31 mouse cellular contexts compared by ENCODE assay signal in the genomic region with DNA sequence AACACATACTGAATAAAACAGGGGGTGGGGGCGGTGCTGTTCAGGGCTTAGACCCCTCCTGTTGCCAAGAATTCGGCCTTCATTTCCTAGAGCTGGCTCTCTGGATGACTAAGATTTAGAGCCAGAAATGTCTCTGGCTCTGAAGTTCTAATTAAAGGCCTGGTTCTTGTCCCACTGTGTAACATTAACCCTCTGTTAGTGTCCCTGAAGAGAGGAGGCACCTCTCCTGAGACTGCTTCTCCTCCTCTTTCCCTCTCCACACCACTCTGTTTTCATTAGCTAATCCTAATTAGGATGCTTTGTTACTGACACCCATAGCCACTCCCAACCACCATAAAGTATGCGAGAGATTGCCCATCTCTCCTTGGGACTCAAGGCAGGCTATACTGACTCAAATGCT. TPM values are rescaled to one million over a fixed set of nuclear protein-coding genes. Genes with fewer than 3 reads are reported as not detected.
A peak's percentile ranks its signal among the peaks of the same experiment; 100 is the strongest.
DNase-seq lines count a peak whose midpoint lies in the region; ATAC-seq and TF ChIP-seq lines count a peak whose summit lies in the region.
"Had no signal": no experiment of that assay in that cellular context is flagged by ENCODE, and none has a peak within 500 bp of the region (broad histone marks: within the 10 kb centered on the region; RNA-seq: fewer than 3 reads in every experiment).

No protein-coding gene starts in this region.

- no peaks in the 10 kb centered on the region for H3K9me3 ChIP-seq in kidney, postnatal 0 days (replicated peaks; ENCODE audit: low read length)
- H3K9me3 ChIP-seq: embryonic facial prominence, embryonic 12.5 days; embryonic facial prominence, embryonic 15.5 days; forebrain, embryonic 10.5 days; forebrain, embryonic 12.5 days had no signal

- no peak for TF ChIP-seq POLR2A in brain, embryonic 14.5 days (IDR thresholded peaks at IDR 0.05; ENCODE audit: borderline replicate concordance, extremely low read depth, insufficient read depth, insufficient read length, poor library complexity, severe bottlenecking)

- no peaks in the 10 kb centered on the region for H3K36me3 ChIP-seq in kidney, postnatal 0 days (ENCODE audit: insufficient read depth, low read length)
- H3K36me3 ChIP-seq: embryonic facial prominence, embryonic 12.5 days; embryonic facial prominence, embryonic 15.5 days; forebrain, embryonic 10.5 days; forebrain, embryonic 12.5 days; G1E had no signal

- H3K4me3 ChIP-seq in kidney, postnatal 0 days (replicated peaks; ENCODE audit: low read depth, low read length), result no peak overlapping the region
- H3K4me3 ChIP-seq: embryonic facial prominence, embryonic 12.5 days; embryonic facial prominence, embryonic 15.5 days; erythroblast, embryonic 14.5 days; forebrain, embryonic 10.5 days; forebrain, embryonic 12.5 days had no signal

- intact Hi-C loops in heart, postnatal 36 days (cut with DNase I), result loop anchor here (5.0 kb wide), 1 partner anchor 250 kb away; the partner anchor contains the start of gene Cdyl2

- WGBS in kidney, postnatal 0 days, result 45% methylated on average over 3 of the region's 3 CpGs

- peak; percentile 5 for DNase-seq in adrenal gland, adult 2 months
- no peak for DNase-seq in adrenal gland, postnatal 36 days
- DNase-seq in heart, adult 11 months, result peak; percentile 66
- no peak for DNase-seq in heart, postnatal 36 days
- DNase-seq in kidney, postnatal 0 days (ENCODE audit: low spot score), result peak; percentile 54
- no peak for DNase-seq in kidney, adult 11 months
- peak; percentile 25 for DNase-seq in brain, embryonic 14.5 days (ENCODE audit: low read depth)
- DNase-seq: adrenal gland, postnatal 10 days; adrenal gland, postnatal 25 days; B cell, adult 2 months; cerebellum, adult 11 months; cerebellum, adult 18-20 months; cerebellum, adult 8-10 months; cerebellum, adult 9-11 months; cerebellum, postnatal 14 days; cerebellum, postnatal 36 days; embryo, embryonic 11 days had no signal

- no peaks in the 10 kb centered on the region for H3K27me3 ChIP-seq in kidney, postnatal 0 days (ENCODE audit: insufficient read depth, low read length)
- H3K27me3 ChIP-seq: CH12.LX; embryonic facial prominence, embryonic 12.5 days; embryonic facial prominence, embryonic 15.5 days had no signal

- H3K4me1 ChIP-seq in kidney, postnatal 0 days (replicated peaks; ENCODE audit: insufficient read depth, low read length), result no peaks in the 10 kb centered on the region
- H3K4me1 ChIP-seq: embryonic facial prominence, embryonic 12.5 days; embryonic facial prominence, embryonic 15.5 days had no signal

- no peak overlapping the region for H3K9ac ChIP-seq in kidney, postnatal 0 days (ENCODE audit: low read depth, low read length)
- H3K9ac ChIP-seq: embryonic facial prominence, embryonic 12.5 days; embryonic facial prominence, embryonic 15.5 days; forebrain, embryonic 12.5 days had no signal

- ATAC-seq in kidney, postnatal 0 days (replicated peaks; ENCODE audit: low FRiP score, low read depth), result no peak
- ATAC-seq: activated CD4-positive, CD25-positive, alpha-beta regulatory T cell, adult 4 months; CD4-positive, CD25-positive, alpha-beta regulatory T cell, adult 4 months; forebrain, embryonic 14.5 days; forebrain, embryonic 16.5 days; Patski had no signal

- TF ChIP-seq CTCF in kidney, postnatal 0 days (IDR thresholded peaks at IDR 0.05; ENCODE audit: low read depth), result no peak
- no peak for TF ChIP-seq CTCF in brain, embryonic 14.5 days (IDR thresholded peaks at IDR 0.05; ENCODE audit: borderline replicate concordance, extremely low read depth, insufficient read depth, insufficient read length)

- H3K27ac ChIP-seq in kidney, postnatal 0 days, result no peak overlapping the region
- H3K27ac ChIP-seq: embryonic facial prominence, embryonic 12.5 days; embryonic facial prominence, embryonic 15.5 days; forebrain, embryonic 10.5 days; forebrain, embryonic 12.5 days had no signal

- no peak overlapping the region for H3K4me2 ChIP-seq in kidney, postnatal 0 days (ENCODE audit: low read length)
- H3K4me2 ChIP-seq: embryonic facial prominence, embryonic 12.5 days; embryonic facial prominence, embryonic 15.5 days; forebrain, embryonic 12.5 days had no signal

RNA-seq across cellular contexts. Expression of gene Dynlrb2, which starts 22.0 kb away (rescaled TPM):
- not detected for total RNA-seq in adrenal gland, adult 2 months (2021)
- not detected in 2 replicates for polyA plus RNA-seq in adrenal gland, adult 2 months (2012; rRNA removed)
- total RNA-seq in adrenal gland, postnatal 36 days (2021), result not detected
- total RNA-seq in heart, postnatal 36 days (2021), result not detected
- 0.98 and 2.0 TPM in 2 replicates for polyA plus RNA-seq in kidney, postnatal 0 days (2015; fragmentation: Nextera tagmentation; extraction: Ambion mirVana)
- 10.9 and 12.9 TPM in 2 replicates for polyA plus RNA-seq in brain, embryonic 14.5 days (2012; rRNA removed)
- total RNA-seq: adrenal gland, adult 18-20 months; adrenal gland, postnatal 25 days; CH12.LX; common myeloid progenitor, adult 5-6 weeks; G1E had no signal
- polyA plus RNA-seq: activated CD4-positive, CD25-positive, alpha-beta regulatory T cell, adult 4 months; CD4-positive, CD25-positive, alpha-beta regulatory T cell, adult 4 months; erythroblast, embryonic 14.5 days; G1E had no signal

Comparison
In these comparisons a context has a peak if more than half of its experiments do, and no peak if none do; other contexts are left out.
1. DNase-seq: peak in adrenal gland, adult 2 months (single experiment), heart, adult 11 months (single experiment), kidney, postnatal 0 days (single experiment) and brain, embryonic 14.5 days (single experiment); none in adrenal gland, postnatal 36 days (0 of 2), heart, postnatal 36 days (0 of 2) and kidney, adult 11 months (single experiment).